Mouse (Mus musculus) left cerebral cortex, adult 18-20 months (tissue): Measurements from ENCODE around the gene Clk1. TPM values are rescaled to one million over a fixed set of nuclear protein-coding genes. Genes with fewer than 3 reads are reported as not detected.

Experiments used
- total RNA-seq, 2 experiments: library from RNA; stranded (reverse); gene quantifications; 2 replicates each; pipeline ENCODE4 v1.2.3; 2021

The Clk1 gene
- total RNA-seq, 2 experiments from 2014 or later = 119 to 126 TPM

Other genes with a start within 250 kb of the Clk1 start
- 1 to 10 TPM; 3.6 to 4.6 TPM for gene Aox4, start 213.7 kb downstream of the Clk1 start, total RNA-seq
- not detected for gene Aox2, start 145.7 kb downstream of the Clk1 start, total RNA-seq
- gene Bzw1, start 31.2 kb downstream of the Clk1 start, total RNA-seq = 100 to 1,000 TPM; 145 TPM
- 10 to 100 TPM; 16.6 to 19.7 TPM for gene Nif3l1, start 21.1 kb upstream of the Clk1 start, total RNA-seq
- 10 to 100 TPM; 25.9 to 28.6 TPM for gene Ppil3, start 21.4 kb upstream of the Clk1 start, total RNA-seq
- gene Orc2, start 81.0 kb upstream of the Clk1 start, total RNA-seq = 10 to 100 TPM; 26.1 to 29.9 TPM
- 100 to 1,000 TPM; 134 to 145 TPM for gene Fam126b, start 162.3 kb upstream of the Clk1 start, total RNA-seq
- 100 to 1,000 TPM; 119 to 124 TPM for gene Ndufb3, start 162.3 kb upstream of the Clk1 start, total RNA-seq